Mouse (Mus musculus): ENCODE data around the gene Gm3752.
"Not testable (repeated sequence)": the region's sequence is repeated elsewhere in the genome, so short reads cannot be mapped to it uniquely, and the experiment has no call there.

Gm3752 gene

DNA sequence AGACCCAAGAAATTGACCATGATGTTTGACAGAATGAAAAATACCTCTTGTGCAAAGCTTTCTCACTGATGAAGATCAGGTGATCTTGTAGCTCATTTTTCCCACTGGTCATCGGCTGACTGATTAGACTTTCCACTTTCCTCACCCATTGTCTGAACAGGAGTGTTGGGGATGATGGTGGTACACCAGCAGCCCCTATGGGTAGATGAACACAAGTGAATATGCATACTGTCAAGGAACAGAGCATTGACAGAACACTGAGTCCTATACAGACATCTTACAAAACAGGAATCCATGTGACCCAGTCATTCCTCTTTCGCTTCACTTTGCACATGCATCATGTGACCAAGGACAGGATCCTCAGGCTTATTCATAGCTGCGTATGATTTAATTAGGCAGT is at the start of gene Gm3752:
Gene Gm3752 (minus strand): TSS at position 101 of the 400 bp plus-strand sequence.
- DNase-seq, result not testable (repeated sequence)

- DNase-seq, result not testable (repeated sequence)
These were observed 5.2 kb upstream of the Gm3752 start for GRCm38 (mm10) chr14:7488731-7489130.

DNA sequence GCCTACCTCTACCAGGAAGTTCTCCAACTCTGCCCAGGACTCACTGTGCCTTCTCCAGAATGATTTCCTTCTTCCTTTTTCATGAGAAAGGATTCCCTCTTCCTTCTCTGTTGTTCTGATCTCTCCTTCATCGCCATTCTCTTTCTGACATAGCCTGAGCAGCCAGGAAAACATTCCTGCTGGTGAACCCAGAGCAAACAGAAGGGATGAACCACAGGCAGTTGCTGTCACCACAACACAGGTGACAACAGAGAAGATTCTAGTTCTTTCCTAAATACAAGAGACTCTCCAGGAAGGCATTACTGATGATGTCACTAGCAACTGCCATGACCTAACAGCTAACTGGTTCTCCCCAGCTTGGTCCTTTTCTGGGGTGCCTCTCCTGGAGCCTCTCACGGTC is 32.7 kb downstream of the Gm3752 start, which contains the start of gene Gm3755:
Gene Gm3755 (minus strand): TSS at position 101 of the 400 bp plus-strand sequence.
- DNase-seq, result not testable (repeated sequence)

DNA sequence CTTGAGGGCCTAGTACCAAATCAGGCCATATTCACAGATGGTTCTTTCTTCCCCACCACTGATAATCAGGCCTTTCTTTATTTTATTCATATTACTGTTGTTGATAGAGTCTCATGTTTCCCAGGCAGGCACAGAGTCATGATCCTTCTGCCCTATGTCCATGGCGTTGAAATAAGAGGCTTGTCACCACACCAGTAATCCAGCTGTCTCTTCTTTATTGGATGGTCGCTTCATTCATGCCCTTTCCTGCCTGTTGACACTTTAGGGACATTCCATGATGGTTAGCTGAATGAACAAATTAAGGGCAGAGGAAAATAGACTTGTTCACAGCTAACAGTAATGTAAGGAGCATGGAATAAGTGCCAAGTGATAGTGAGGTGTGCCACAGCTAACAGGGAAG is 61.1 kb downstream of the Gm3752 start:
- DNase-seq, result not testable (repeated sequence)

Data from cerebellum, adult 9-10 months (tissue).